Mouse (Mus musculus) cerebellum, adult 18-20 months (tissue): ENCODE results near the gene Nsun7.
"Not testable (repeated sequence)": the region's sequence is repeated elsewhere in the genome, so short reads cannot be mapped to it uniquely, and the experiment has no call there.

ENCODE experiments used
- DNase-seq, 2 experiments: peaks; one replicate each; pipeline ENCODE4 v3.0.0; 2021

Gene Nsun7

GRCm38 (mm10) chr5:66259756-66260448 is at the start of gene Nsun7:
Gene Nsun7 (plus strand): TSS chr5:66259897.
- peak; percentile 44 to 56 for DNase-seq

DNA sequence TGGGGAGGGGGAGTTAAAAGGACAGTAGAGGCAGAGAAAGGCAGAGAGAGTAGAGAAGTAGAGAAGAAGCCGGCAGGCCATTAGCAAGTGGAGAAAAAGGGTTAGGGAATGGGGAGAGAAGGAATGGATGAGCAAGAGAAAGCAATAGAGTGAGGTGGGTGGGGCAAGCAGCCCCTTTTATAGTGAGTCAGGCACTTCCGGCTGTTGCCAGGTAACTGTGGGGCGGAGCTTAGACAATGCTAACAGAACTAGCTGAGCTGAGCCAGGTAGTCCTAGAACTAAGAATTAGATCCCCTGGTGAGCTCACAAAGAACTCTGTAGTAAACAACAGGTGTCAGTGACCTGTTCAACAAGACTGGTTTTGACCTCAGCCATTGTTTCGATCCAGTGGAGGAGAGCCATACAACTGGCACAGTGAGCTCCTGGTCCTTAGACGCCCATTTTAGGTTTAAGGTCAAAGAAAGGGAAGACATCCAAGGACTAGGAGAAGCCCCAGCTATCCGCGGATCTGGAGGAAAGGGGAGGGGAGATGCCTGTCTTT is 45.2 kb upstream of the Nsun7 start:
- DNase-seq = no peak

- no peak for DNase-seq
Observed at GRCm38 (mm10) chr5:66215569-66216277, 44.0 kb upstream of the Nsun7 start.

DNA sequence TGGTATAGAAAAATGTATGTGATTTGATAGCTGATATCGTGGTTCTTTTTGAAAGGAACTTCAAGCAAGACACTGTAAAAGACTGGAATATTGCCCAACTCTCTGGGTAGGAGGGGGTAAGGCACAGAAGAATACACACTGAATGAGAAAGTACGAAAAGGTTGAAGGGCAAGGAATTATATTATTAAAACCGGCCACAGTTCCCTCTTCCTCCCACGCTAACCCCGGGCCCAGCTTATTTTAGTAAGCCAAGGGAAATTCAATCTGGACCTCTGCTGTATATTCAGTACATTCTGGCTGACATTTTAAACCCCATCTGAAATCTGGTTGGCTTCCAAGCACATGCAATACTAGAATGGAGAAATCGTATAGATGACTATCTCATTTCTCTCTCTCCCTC is 40.0 kb upstream of the Nsun7 start:
- no peak for DNase-seq

DNA sequence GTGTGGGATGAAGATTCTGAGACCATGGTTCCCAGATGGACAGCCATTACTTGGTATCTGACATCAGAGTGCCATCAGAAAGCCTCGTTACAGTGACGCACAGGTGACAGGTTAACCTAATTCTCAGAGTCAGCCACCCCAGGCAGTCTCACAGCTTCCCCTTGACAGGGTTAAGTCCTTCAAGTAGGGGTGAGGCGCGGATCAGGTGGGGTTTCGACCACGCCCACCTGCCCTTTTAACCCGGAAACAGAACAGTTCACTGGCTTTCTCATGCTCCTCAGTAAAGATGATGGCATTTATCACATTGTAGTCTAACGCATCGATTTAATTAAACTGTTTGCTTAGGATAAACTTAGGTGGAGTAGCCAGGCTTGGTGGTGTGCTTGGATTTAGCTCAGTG is 39.1 kb upstream of the Nsun7 start:
- DNase-seq = no peak

DNA sequence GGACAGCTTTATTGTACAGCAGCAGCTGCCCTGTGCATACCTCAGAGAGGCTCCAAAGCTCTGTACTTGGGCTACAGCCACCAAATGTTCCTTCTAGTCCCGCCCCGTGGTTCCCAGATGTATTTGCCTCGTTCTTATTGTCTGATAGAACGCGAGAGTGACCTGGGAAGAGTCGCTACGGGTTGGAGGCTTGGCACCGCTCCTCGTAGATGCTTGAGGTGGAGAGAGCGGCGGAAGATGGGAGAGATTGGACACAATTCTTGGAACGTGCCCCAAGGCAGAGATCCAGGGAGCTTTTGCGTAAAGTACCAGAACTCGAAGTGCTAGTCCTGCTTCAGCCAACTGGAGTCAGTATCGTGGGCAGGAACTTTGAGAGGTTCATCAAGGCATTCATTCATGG is 36.8 kb upstream of the Nsun7 start:
- DNase-seq = no peak

GRCm38 (mm10) chr5:66226526-66226925 is 33.2 kb upstream of the Nsun7 start:
- DNase-seq = no peak

GRCm38 (mm10) chr5:66231660-66232269 is 27.9 kb upstream of the Nsun7 start:
- DNase-seq = no peak

- no peak for DNase-seq
Observed at GRCm38 (mm10) chr5:66232456-66232855, 27.2 kb upstream of the Nsun7 start.

GRCm38 (mm10) chr5:66241894-66242293 is 17.8 kb upstream of the Nsun7 start:
- DNase-seq = no peak

GRCm38 (mm10) chr5:66243467-66243866 is 16.2 kb upstream of the Nsun7 start:
- DNase-seq = no peak

DNA sequence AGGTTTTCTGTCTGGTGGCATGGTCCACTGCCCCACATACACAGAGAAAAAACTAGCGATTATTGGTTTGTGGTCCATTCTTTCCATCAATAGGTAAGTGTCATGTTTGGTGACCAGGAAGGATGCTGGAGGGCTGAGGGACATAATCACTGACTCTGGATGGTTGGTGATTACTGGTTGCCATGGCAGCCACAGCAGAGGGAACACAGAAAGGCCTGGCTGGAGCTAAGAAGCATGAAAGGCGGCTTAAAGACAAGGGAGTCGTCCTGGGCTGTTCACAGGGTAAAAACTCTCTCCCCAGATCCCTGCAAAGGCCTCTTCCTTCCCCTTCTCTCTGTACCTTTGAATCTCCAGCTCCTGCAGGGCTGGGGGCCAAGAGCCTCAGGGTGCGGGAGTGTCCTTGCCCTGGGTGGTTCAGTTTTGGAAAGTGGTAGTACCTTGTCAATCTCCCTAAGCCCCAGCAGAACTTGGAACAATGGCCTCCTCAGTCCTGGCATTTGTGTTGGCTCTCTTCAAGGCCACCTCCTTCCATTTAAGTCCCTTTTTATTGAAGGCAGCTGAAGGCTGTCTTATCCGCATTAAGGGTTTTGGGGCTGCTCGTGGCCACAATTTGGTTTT is 15.5 kb upstream of the Nsun7 start:
- DNase-seq = no peak

DNA sequence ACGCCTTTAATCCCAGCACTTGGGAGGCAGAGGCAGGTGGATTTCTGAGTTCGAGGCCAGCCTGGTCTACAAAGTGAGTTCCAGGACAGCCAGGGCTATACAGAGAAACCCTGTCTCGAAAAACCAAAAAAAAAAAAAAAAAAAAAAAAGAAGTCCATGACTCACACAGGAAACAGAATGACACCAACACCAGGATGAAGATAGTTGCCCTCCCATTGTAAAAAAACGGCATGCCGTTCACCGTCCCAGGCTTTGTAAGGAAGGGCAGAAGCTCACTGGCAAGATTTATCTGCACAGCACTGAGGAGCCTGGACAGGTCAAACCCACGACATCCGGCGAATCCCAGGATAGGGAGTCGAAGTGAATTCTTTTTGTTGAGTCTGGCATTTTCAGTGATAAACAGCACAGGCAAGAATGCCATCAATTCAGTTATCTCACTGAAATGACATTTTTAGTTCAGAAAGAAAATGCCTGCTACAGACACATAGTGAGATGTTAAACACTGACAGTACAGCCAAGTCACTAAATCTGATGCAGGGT is 13.7 kb upstream of the Nsun7 start:
- DNase-seq = no peak

DNA sequence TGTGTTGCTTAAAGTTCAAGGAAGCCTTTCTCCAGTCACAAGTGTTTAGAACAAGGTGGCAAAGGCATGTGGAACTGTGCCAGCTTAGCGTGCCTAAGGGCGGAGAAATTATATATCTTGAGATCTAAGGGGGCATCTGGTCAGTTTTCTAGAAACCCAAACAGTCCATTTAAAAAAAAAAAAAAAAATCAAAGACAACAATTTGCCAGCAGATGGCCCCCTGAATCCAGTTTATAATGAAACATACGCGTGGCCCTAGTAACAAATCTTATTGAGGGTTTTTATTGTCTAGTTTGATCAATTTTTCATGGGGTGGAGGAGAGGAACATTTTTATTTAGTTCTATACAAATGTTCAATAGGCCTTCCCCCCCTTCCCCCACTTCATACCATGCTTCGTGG is 6.5 kb upstream of the Nsun7 start:
- no peak for DNase-seq

DNA sequence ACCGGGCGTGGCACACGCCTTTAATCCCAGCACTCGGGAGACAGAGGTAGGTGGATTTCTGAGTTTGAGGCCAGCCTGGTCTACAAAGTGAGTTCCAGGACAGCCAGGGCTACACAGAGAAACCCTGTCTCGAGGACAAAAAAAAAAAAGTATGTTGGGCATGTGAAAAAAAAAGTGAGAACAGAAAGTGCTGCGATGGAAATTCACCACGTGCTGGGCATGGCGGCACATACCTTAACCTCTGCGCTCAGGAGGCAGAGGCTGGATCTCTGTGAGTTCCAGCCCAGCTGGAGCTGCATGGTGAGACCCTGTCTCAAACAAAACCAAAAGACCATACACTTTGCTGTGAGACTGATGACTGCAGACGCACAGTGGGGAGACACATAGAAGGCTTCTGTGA is 4.7 kb upstream of the Nsun7 start:
- DNase-seq = no peak

DNA sequence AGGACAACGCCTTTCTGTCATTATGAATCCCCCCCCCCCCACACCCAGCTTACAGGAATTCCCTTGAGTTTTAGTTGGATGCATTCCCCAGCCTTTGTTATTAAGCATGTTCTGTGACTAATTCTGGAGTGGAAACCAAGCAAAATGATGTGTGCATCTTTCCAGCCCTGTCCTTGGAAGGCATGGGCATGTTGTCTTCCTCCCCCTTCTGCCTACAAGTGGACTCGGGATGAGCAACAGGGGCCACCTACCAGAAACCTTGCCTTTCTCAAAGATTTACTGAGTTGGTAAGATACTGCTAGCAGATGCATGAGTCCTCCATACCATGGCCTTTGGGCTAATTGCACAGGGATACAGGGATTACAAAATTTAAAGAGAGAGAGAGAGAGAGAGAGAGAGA is 697 bp upstream of the Nsun7 start:
- DNase-seq = no peak

DNA sequence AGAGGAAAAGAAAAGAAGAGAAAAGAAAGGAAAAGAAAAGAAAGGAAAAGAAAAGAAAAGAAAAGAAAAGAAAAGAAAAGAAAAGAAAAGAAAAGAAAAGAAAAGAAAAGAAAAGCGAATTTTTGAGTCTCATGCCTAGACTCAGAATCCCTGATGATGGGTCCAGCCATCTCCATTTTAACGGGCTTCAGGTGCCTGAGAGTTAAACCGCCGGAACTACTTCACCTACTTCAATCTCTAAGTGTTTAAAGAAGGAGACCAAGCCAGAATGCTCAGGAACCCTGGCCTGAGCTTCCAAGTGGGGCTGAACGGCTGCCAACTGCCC is 304 bp upstream of the Nsun7 start:
- not testable (repeated sequence) for DNase-seq

GRCm38 (mm10) chr5:66262475-66262874 is 2.8 kb downstream of the Nsun7 start:
- no peak for DNase-seq

DNA sequence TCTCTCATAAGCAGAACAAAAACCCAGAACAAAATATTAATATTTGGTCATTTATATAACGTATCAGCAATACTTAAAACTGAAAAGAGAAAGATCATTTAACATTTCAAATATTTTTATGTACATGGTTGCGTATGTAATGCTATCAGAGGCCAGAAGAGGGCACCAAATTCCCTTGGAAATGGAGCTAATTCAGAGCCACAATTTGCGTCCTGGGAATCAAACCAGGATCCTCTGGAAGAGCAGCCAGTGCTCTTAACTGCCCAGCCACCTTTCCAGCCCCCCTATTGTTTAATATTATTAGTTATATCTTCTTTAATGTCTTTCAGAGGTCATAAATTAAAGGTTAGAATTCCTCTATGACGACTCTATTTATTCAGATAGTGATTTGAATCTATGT is 3.7 kb downstream of the Nsun7 start:
- DNase-seq = peak; percentile 24 to 33

GRCm38 (mm10) chr5:66269616-66270015 is 9.9 kb downstream of the Nsun7 start:
- no peak for DNase-seq

GRCm38 (mm10) chr5:66271141-66271540 is 11.4 kb downstream of the Nsun7 start:
- no peak for DNase-seq

DNA sequence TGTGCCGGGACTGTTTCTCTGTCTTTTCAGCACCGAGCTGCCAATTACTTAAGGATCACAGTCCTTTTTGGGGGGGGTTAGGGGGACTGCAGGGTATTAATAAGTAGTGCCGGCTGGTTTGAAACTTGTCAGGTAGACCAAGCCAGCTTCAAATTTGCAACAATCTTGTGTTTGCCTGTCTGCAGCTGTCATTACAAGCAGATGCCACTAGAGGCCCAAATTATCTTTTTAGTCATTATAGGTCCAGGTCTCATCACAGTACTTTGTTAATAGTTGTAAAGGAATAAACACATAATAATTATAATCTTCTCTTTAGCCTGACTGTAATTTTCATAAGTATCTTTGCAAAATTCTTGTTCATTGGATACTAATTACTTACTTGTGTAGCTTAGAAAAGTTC is 14.7 kb downstream of the Nsun7 start:
- no peak for DNase-seq

GRCm38 (mm10) chr5:66279650-66280049 is 20.0 kb downstream of the Nsun7 start:
- DNase-seq = no peak
